Mouse (Mus musculus) heart, adult 2 months (tissue): ENCODE results near the gene A230072I06Rik. TPM values are rescaled to one million over a fixed set of nuclear protein-coding genes. Genes with fewer than 3 reads are reported as not detected.

Experiments
- DNase-seq, 2 experiments: peaks; one replicate each; pipeline ENCODE4 v3.0.0; 2021
- H3K27ac ChIP-seq: fragments of 200-600 bp; 2 replicates; pipeline ENCODE4 v1.8.1; 2022
- H3K27me3 ChIP-seq: fragments of 200-500 bp; 2 replicates; pipeline ENCODE4 v1.6.1; 2012; ENCODE audit warnings: mild to moderate bottlenecking, low read length, inconsistent platforms, mixed read lengths; ENCODE audit not compliant: control insufficient read depth, insufficient read depth
- H3K36me3 ChIP-seq: fragments of 200-500 bp; 2 replicates; pipeline ENCODE4 v1.6.1; 2012; ENCODE audit warnings: low read length, inconsistent platforms; ENCODE audit not compliant: control insufficient read depth, insufficient read depth
- H3K4me1 ChIP-seq: fragments of 200-500 bp; 2 replicates; pipeline ENCODE4 v1.6.1; 2011; ENCODE audit warnings: low read length; ENCODE audit not compliant: control insufficient read depth, insufficient read depth
- H3K4me3 ChIP-seq: fragments of 200-600 bp; 2 replicates; pipeline ENCODE4 v1.8.1; 2022
- H3K79me2 ChIP-seq: fragments of 200-500 bp; replicated peaks from 2 replicates; pipeline ENCODE4 v1.6.1; 2012; ENCODE audit warnings: mild to moderate bottlenecking, inconsistent platforms, low read length, moderate library complexity, mixed read lengths; ENCODE audit not compliant: control insufficient read depth, insufficient read depth
- H3K9ac ChIP-seq: fragments of 200-500 bp; 2 replicates; pipeline ENCODE4 v1.6.1; 2012; ENCODE audit warnings: low read depth, mild to moderate bottlenecking, control low read depth, inconsistent platforms, low read length, mixed read lengths
- CTCF ChIP-seq: fragments of 200-600 bp; IDR thresholded peaks from 2 replicates; pipeline ENCODE4 v1.8.1; 2022; ENCODE audit warnings: antibody characterized with exemption, mild to moderate bottlenecking, moderate library complexity
- EP300 ChIP-seq: fragments of 200-500 bp; IDR thresholded peaks from 2 replicates; pipeline ENCODE4 v1.6.1; 2011; ENCODE audit warnings: low read depth, low read length, control low read depth; ENCODE audit not compliant: insufficient read depth
- POLR2A ChIP-seq: fragments of 200-500 bp; IDR thresholded peaks from 2 replicates; pipeline ENCODE4 v1.6.1; 2011; ENCODE audit warnings: mild to moderate bottlenecking, low read depth, low read length, control low read depth; ENCODE audit not compliant: insufficient read depth
- WGBS: fragments of 180-500 bp; shearing (Covaris S2); methylation state at CpG from one replicate; pipeline ENCODE4 v1.1.7; 2018; 5-methylcytosine and 5-hydroxymethylcytosine counted together
- intact Hi-C: fragments of 180-260 bp; cut with DNase I; formaldehyde crosslinking; loops from one replicate; pipeline ENCODE4 v1.15.1; 2025
- polyA plus RNA-seq: library from polyadenylated mRNA; depleted of rRNA; stranded (reverse); fragments of >200 nt; gene quantifications from 2 replicates; pipeline ENCODE4 v1.2.3, GENCODE M21; 2012; rRNA removed
- total RNA-seq, 2 experiments: library from RNA; stranded (reverse); gene quantifications; 2 replicates each; pipeline ENCODE4 v1.2.3; 2021

A230072I06Rik gene
- total and polyA plus RNA-seq, 3 experiments = not detected

- H3K79me2 ChIP-seq = no peaks in the 10 kb centered on the region
- no peaks in the 10 kb centered on the region for H3K36me3 ChIP-seq
- TF ChIP-seq EP300 (no peak), POLR2A (no peak), CTCF (no peak)
- no peak overlapping the region for H3K27ac ChIP-seq
- H3K4me1 ChIP-seq = peaks cover 1% of the 10 kb centered on the region; the same call in 1 of the 2 replicates
- 80% methylated on average over 13 of the region's 13 CpGs for WGBS
- DNase-seq = no peak
- intact Hi-C loops = no loop called here
- no peak overlapping the region for H3K9ac ChIP-seq
- H3K4me3 ChIP-seq = no peak overlapping the region
- H3K27me3 ChIP-seq = peaks cover 1% of the 10 kb centered on the region; the same call in 1 of the 2 replicates
Observed at GRCm38 (mm10) chr8:12327187-12327586, 48.6 kb downstream of the A230072I06Rik start.

DNA sequence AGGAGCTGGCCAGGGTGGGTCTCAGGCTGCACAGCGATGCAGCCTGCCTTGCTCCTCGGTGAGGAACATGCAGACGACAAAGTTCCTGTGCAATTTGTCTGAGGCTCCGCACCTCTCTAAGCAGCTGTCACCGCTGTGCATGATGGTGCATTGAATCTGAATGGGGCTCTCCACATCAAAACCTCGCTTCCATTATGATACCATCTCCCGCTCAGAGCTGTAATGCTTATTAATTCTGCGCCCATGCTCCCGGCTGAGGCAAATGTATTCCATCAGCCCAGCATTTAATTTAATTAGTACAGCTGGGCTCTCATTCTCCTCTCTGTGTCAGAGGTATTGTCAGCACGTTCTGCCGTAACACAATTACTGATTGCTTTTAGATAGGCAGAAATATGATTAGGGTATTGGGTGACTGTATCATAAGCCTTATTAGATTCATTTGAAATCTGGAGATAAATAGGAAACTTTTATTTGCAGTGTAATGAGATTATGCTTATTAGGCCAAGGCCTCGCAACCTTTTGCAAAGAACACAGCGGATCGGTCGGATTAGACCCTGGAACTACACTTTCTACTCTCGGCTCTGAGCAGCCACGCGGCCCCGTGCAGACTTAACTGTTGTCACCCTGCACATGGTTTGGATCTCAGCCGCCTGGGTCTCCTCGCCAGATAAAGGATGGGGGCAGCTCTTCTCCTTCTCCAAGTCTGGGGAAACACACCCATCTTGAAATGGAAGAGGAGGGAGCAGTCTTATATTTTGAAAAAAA lies 49.3 kb downstream of the A230072I06Rik start:
- Histone ChIP-seq H3K4me3 (no peak overlapping the region), H3K9ac (no peak overlapping the region), H3K36me3 (no peaks in the 10 kb centered on the region), H3K79me2 (no peaks in the 10 kb centered on the region), H3K27me3 (peaks cover 1% of the 10 kb centered on the region; the same call in 1 of the 2 replicates), H3K4me1 (peaks cover 1% of the 10 kb centered on the region; the same call in 1 of the 2 replicates), H3K27ac (no peak overlapping the region)
- intact Hi-C loops = no loop called here
- no peak for TF ChIP-seq CTCF
- TF ChIP-seq POLR2A = no peak
- TF ChIP-seq EP300 = no peak
- 80% methylated on average over 21 of the region's 21 CpGs for WGBS
- no peak for DNase-seq

DNA sequence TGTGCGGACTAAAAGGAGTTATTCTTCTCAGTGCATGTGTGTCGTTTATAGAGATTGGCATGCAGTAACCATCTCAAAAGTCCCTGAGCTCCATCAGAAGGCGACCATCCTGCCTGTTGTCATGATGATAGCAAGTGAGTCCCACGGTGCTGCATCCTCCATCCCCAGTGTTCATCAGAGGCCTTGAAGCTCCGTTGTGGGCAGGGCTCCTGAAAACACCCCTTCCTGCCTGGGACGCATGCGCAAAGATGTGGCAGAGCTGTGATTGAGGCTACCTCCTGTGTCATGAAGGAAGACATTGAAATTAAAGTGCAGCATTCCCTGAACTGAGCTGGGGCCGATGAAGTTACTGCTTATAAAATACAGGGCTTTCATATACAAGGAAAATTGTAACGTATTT lies 49.9 kb downstream of the A230072I06Rik start:
- Histone ChIP-seq H3K4me3 (no peak overlapping the region), H3K79me2 (no peaks in the 10 kb centered on the region), H3K4me1 (peaks cover 1% of the 10 kb centered on the region; the same call in 1 of the 2 replicates), H3K9ac (no peak overlapping the region), H3K27ac (no peak overlapping the region), H3K27me3 (peaks cover 1% of the 10 kb centered on the region; the same call in 1 of the 2 replicates), H3K36me3 (no peaks in the 10 kb centered on the region)
- WGBS = 71% methylated on average over 9 of the region's 9 CpGs
- no peak for DNase-seq
- intact Hi-C loops = no loop called here
- no peak for TF ChIP-seq POLR2A
- no peak for TF ChIP-seq EP300
- TF ChIP-seq CTCF = no peak

DNA sequence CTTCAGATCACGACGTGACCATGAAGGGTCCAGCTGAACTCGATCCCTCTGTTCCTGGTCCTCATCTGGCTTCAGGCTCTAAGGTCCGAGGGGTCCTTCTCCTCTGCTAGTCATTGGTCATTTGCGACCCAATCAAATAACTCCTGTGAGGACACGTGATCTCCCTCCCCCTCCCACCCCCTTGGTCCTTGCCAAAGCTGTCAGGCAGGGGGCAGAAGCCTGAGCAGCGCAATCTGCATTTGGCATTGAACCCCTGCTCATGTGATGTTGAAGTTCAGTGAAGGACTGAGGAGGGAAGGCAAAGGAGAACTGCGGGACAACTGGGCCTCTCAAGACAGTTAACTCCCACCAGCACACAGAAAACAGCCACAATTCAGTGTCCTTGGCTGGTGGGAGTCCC lies 51.4 kb downstream of the A230072I06Rik start:
- Histone ChIP-seq H3K27me3 (peaks cover 1% of the 10 kb centered on the region; the same call in 1 of the 2 replicates), H3K27ac (no peak overlapping the region), H3K4me1 (peaks cover 1% of the 10 kb centered on the region; the same call in 1 of the 2 replicates), H3K9ac (no peak overlapping the region), H3K4me3 (no peak overlapping the region), H3K79me2 (no peaks in the 10 kb centered on the region), H3K36me3 (no peaks in the 10 kb centered on the region)
- no peak for DNase-seq
- WGBS = 25% methylated on average over 8 of the region's 8 CpGs
- intact Hi-C loops = no loop called here
- TF ChIP-seq POLR2A (no peak), EP300 (no peak), CTCF (no peak)

Other genes starting within 250 kb of the A230072I06Rik start
- not detected for gene Sox1, start 116.5 kb downstream of the A230072I06Rik start, total RNA-seq
- gene Sox1, start 116.5 kb downstream of the A230072I06Rik start, polyA plus RNA-seq = not detected in 2 replicates